Mouse (Mus musculus): ENCODE data around the gene Phf13. TPM values are rescaled to one million over a fixed set of nuclear protein-coding genes. Genes with fewer than 3 reads are reported as not detected.
A peak's percentile ranks its signal among the peaks of the same experiment; 100 is the strongest.

Phf13 gene
- polyA plus RNA-seq, 1 experiment from 2014 or later = 18.0 TPM

DNA sequence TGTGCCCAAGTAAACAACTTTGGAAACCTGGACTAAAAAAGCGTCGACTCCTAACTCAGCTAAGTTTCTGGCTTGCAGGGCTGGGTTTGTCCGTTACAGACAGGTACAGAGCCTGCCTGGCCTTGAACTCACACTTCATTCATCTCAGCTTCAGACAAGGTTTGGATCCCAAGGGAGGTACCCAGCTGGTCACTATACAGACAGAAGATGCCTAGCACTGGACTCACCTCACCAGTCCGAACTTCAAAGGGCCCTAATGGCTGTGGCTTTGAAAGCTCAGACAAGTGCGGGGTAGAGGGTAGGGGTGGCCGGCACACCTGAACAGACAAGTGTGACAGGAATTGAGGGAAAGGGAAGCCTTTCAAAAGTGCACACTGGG, 7.0 kb downstream of the Phf13 start:
- Histone ChIP-seq H3K27ac (ENCODE audit: low read length) (peak overlapping the region; percentile 76; the same call in 1 of the 2 replicates), H3K4me1 (ENCODE audit: insufficient read depth, low read depth, low read length) (peaks cover 11% of the 10 kb centered on the region)

DNA sequence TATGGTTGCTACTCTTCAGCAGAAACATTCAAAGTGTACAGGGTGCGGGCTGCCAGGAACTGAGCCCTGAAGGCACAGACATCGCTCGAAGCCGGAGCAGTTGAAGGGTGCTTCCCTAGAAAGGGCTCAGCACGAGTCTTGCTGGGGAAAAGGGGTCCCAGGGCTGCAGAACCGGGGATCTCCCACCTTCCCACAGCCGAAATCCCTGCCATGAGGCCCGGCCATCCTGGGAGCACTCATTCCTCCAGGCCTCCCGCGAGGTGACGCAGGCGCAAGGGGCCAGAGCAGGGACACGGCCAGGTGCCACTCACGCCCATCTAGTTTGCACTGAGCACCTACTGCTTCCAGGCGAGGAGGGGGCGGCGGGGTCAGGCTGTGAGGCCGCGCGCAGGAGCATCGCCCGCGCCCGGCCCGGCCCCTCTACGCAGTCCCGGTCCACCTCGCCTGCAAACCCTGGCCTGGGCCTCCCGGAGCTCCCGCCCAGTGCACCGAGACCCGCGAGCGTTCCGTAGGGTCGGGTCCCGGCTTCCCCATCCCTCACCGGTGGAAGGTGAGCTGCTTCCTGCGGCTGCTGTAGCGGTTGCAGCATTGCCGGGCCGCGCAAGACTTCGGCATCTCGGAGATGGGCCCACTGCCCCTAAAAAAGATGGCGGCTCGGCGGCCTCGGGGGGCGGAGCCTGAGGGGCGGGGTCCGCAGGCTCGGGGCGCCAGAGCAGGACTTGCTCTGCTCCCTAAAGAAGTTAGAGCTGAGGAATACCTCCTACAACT, 7.5 kb downstream of the Phf13 start, which contains the start of gene Thap3:
Gene Thap3 (minus strand): TSS at position 656 of the 768 bp plus-strand sequence.
- H3K4me1 ChIP-seq (ENCODE audit: insufficient read depth, low read depth, low read length) = peaks cover 11% of the 10 kb centered on the region
- WGBS = 1% methylated on average over 50 of the region's 54 CpGs
- TF ChIP-seq EP300 (IDR thresholded peaks at IDR 0.05) (no peak), CTCF (IDR thresholded peaks at IDR 0.05) (no peak)
- peak within 1 kb of the TSS; percentile 76 for H3K27ac ChIP-seq (ENCODE audit: low read length)
- H3K4me3 ChIP-seq (ENCODE audit: low read depth, low read length) = peak within 1 kb of the TSS; percentile 85
- ATAC-seq (peak; percentile 67), DNase-seq (ENCODE audit: low spot score) (peak; percentile 63)
- peaks cover 18% of the 10 kb centered on the region; the same call in 1 of the 2 replicates for H3K36me3 ChIP-seq (ENCODE audit: insufficient read depth, low read length)
- H3K4me2 ChIP-seq (replicated peaks; ENCODE audit: low read depth, low read length) = peak within 1 kb of the TSS; percentile 81
- H3K9me3 ChIP-seq (ENCODE audit: low read length) = no peaks in the 10 kb centered on the region
- H3K9ac ChIP-seq (replicated peaks; ENCODE audit: low read depth) = peak within 1 kb of the TSS; percentile 78
- H3K27me3 ChIP-seq (replicated peaks; ENCODE audit: insufficient read depth, low read length) = no peaks in the 10 kb centered on the region

More for the DNA sequence above, 7.0 kb downstream of the Phf13 start:
- Histone ChIP-seq H3K36me3 (ENCODE audit: insufficient read depth, low read length) (peaks cover 18% of the 10 kb centered on the region; the same call in 1 of the 2 replicates), H3K4me2 (replicated peaks; ENCODE audit: low read depth, low read length) (peak overlapping the region; percentile 81), H3K9ac (replicated peaks; ENCODE audit: low read depth) (peak overlapping the region; percentile 78; the same call in 1 of the 2 replicates), H3K9me3 (ENCODE audit: low read length) (no peaks in the 10 kb centered on the region), H3K4me3 (ENCODE audit: low read depth, low read length) (peak overlapping the region; percentile 85), H3K27me3 (replicated peaks; ENCODE audit: insufficient read depth, low read length) (no peaks in the 10 kb centered on the region)
- no peak for DNase-seq (ENCODE audit: low spot score)
- TF ChIP-seq CTCF (IDR thresholded peaks at IDR 0.05) (no peak), EP300 (IDR thresholded peaks at IDR 0.05) (no peak)
- no peak for ATAC-seq
- WGBS = 27% methylated on average over 6 of the region's 6 CpGs

DNA sequence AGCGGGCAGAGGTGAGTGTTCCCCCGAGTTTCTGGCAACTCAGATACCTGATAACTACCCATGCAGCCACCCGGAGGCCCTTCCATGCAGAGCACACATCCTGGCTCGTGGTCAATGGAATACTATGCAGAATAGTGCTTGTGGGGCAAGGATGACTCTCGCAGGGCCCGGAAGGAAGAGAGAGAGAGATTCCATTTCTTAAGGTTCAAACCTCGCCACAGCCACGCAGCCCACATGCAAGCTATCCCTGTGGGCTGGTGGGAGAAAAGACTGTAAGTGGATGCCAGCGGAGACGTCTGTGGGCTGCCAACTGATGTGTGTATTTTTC, 8.1 kb downstream of the Phf13 start:
- H3K36me3 ChIP-seq (ENCODE audit: insufficient read depth, low read length) = peaks cover 18% of the 10 kb centered on the region; the same call in 1 of the 2 replicates

DNA sequence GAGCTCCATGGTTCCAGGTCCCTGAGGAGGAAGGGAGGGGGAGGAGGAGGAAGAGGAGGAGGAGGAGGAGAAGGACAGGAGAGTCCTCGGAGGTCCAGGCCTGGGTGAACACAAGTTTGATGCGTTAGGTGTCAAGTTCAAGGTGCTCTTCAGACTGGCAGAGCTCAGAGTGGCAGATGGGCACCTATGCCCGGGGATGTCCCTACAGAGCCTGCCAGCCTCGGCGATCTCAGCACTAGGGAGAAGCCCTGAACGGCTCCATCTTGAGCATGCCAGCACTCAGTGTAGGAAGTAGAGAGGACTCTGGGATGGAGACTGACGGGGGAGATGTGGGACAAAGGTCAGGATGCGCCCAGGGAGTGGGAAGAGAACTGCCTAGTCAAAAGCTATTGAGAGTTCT, 9.4 kb downstream of the Phf13 start:
- ATAC-seq = no peak
- H3K36me3 ChIP-seq (ENCODE audit: insufficient read depth, low read length) = peaks cover 9% of the 10 kb centered on the region; the same call in 1 of the 2 replicates
- no peaks in the 10 kb centered on the region for H3K27me3 ChIP-seq (replicated peaks; ENCODE audit: insufficient read depth, low read length)
- peaks cover 7% of the 10 kb centered on the region for H3K4me1 ChIP-seq (ENCODE audit: insufficient read depth, low read depth, low read length)
- H3K4me2 ChIP-seq (replicated peaks; ENCODE audit: low read depth, low read length) = no peak overlapping the region
- no peak overlapping the region for H3K27ac ChIP-seq (ENCODE audit: low read length)
- no peak overlapping the region for H3K9ac ChIP-seq (replicated peaks; ENCODE audit: low read depth)
- TF ChIP-seq CTCF (IDR thresholded peaks at IDR 0.05) = no peak
- TF ChIP-seq EP300 (IDR thresholded peaks at IDR 0.05) = no peak
- DNase-seq (ENCODE audit: low spot score) = no peak
- H3K4me3 ChIP-seq (ENCODE audit: low read depth, low read length) = no peak overlapping the region
- H3K9me3 ChIP-seq (ENCODE audit: low read length) = no peaks in the 10 kb centered on the region
- 61% methylated on average over 8 of the region's 8 CpGs for WGBS

More for the DNA sequence above, 8.1 kb downstream of the Phf13 start:
- no peaks in the 10 kb centered on the region for H3K9me3 ChIP-seq (ENCODE audit: low read length)
- H3K27ac ChIP-seq (ENCODE audit: low read length) = peak overlapping the region; percentile 76; the same call in 1 of the 2 replicates
- TF ChIP-seq CTCF (IDR thresholded peaks at IDR 0.05) = no peak
- TF ChIP-seq EP300 (IDR thresholded peaks at IDR 0.05) = no peak
- peak; percentile 30 for DNase-seq (ENCODE audit: low spot score)
- peaks cover 7% of the 10 kb centered on the region for H3K4me1 ChIP-seq (ENCODE audit: insufficient read depth, low read depth, low read length)
- 20% methylated on average over 10 of the region's 10 CpGs for WGBS
- H3K4me3 ChIP-seq (ENCODE audit: low read depth, low read length) = peak overlapping the region; percentile 85
- H3K4me2 ChIP-seq (replicated peaks; ENCODE audit: low read depth, low read length) = peak overlapping the region; percentile 81
- H3K9ac ChIP-seq (replicated peaks; ENCODE audit: low read depth) = peak overlapping the region; percentile 78
- no peak for ATAC-seq
- no peaks in the 10 kb centered on the region for H3K27me3 ChIP-seq (replicated peaks; ENCODE audit: insufficient read depth, low read length)

GRCm38 (mm10) chr4:151985886-151986285, 10.2 kb downstream of the Phf13 start:
- H3K4me3 ChIP-seq (ENCODE audit: low read depth, low read length) = no peak overlapping the region
- peak; percentile 77 for DNase-seq (ENCODE audit: low spot score)
- no peak overlapping the region for H3K4me2 ChIP-seq (replicated peaks; ENCODE audit: low read depth, low read length)
- 0 out of 2 replicates have a peak overlapping the region, but pooled peaks have one; percentile 12 for H3K9ac ChIP-seq (replicated peaks; ENCODE audit: low read depth)
- no peaks in the 10 kb centered on the region for H3K9me3 ChIP-seq (ENCODE audit: low read length)
- ATAC-seq = peak; percentile 76
- H3K27me3 ChIP-seq (replicated peaks; ENCODE audit: insufficient read depth, low read length) = no peaks in the 10 kb centered on the region
- TF ChIP-seq CTCF (IDR thresholded peaks at IDR 0.05) (peak; percentile 44), EP300 (IDR thresholded peaks at IDR 0.05) (no peak)
- H3K4me1 ChIP-seq (ENCODE audit: insufficient read depth, low read depth, low read length) = peaks cover 7% of the 10 kb centered on the region
- WGBS = 33% methylated on average over 10 of the region's 10 CpGs
- H3K36me3 ChIP-seq (ENCODE audit: insufficient read depth, low read length) = 0 out of 2 replicates have a peak, but pooled peaks cover 1% of the 10 kb centered on the region
- peak overlapping the region; percentile 40; the same call in 1 of the 2 replicates for H3K27ac ChIP-seq (ENCODE audit: low read length)

DNA sequence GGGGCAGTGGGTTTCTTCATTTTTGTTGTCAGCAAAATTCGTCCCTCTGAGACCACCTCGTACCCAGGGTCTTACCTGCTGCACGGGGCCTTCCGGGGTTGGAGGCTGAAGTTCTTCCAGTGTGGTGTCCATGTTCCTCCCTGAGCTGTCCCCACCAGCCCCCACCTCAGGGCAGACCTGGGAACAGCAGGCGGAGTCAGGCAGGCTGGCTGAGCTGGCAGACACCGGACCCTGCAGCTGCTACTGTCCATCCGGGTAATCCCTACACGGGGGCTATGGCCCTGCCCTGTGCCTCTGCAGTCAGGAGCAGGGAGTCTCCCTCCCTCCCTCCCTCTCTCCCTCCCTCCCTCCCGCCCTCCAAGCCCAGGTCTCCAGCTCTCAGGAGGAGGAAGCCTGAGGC, 12.5 kb downstream of the Phf13 start:
- TF ChIP-seq EP300 (IDR thresholded peaks at IDR 0.05) = no peak
- WGBS = 39% methylated on average over 8 of the region's 9 CpGs
- no peak overlapping the region for H3K9ac ChIP-seq (replicated peaks; ENCODE audit: low read depth)
- peaks cover 7% of the 10 kb centered on the region; the same call in 1 of the 2 replicates for H3K4me1 ChIP-seq (ENCODE audit: insufficient read depth, low read depth, low read length)
- no peak for ATAC-seq
- H3K27me3 ChIP-seq (replicated peaks; ENCODE audit: insufficient read depth, low read length) = no peaks in the 10 kb centered on the region
- no peaks in the 10 kb centered on the region for H3K9me3 ChIP-seq (ENCODE audit: low read length)
- DNase-seq (ENCODE audit: low spot score) = no peak
- no peak overlapping the region for H3K27ac ChIP-seq (ENCODE audit: low read length)
- H3K36me3 ChIP-seq (ENCODE audit: insufficient read depth, low read length) = no peaks in the 10 kb centered on the region
- H3K4me2 ChIP-seq (replicated peaks; ENCODE audit: low read depth, low read length) = no peak overlapping the region
- H3K4me3 ChIP-seq (ENCODE audit: low read depth, low read length) = no peak overlapping the region
